Mouse (Mus musculus) mature B cell (primary cell): ENCODE measurements around the gene Olfr164.

Source experiments
- in situ Hi-C: fragments of 300-500 bp; cut with MboI; formaldehyde crosslinking; loops from 2 replicates; pipeline ENCODE4 v1.14.3; 2019

The Olfr164 gene

GRCm38 (mm10) chr16:19313964-19314363, at the start of gene Olfr164:
TSS of gene Olfr164 (minus strand) at chr16:19314064.
- in situ Hi-C loops: no loop called here

- in situ Hi-C loops: no loop called here
Measured at GRCm38 (mm10) chr16:19349111-19349510, 35.2 kb upstream of the Olfr164 start.

- in situ Hi-C loops: loop anchor here (5.0 kb wide), 1 partner anchor 261 kb away; no protein-coding TSS in a partner anchor
Measured at GRCm38 (mm10) chr16:19263235-19263634, 50.6 kb downstream of the Olfr164 start.

GRCm38 (mm10) chr16:19260780-19261179, 53.1 kb downstream of the Olfr164 start:
- in situ Hi-C loops: loop anchor here (5.0 kb wide), 1 partner anchor 258 kb away; no protein-coding TSS in a partner anchor

- in situ Hi-C loops: loop anchor here (5.0 to 10.0 kb wide), 2 partner anchors 94 to 181 kb away; no protein-coding TSS in a partner anchor
Measured at GRCm38 (mm10) chr16:19245835-19246234, 68.0 kb downstream of the Olfr164 start.

GRCm38 (mm10) chr16:19241539-19242025, 72.3 kb downstream of the Olfr164 start:
- in situ Hi-C loops: loop anchor here (10.0 kb wide), 1 partner anchor 177 kb away; no protein-coding TSS in a partner anchor

GRCm38 (mm10) chr16:19240792-19241538, 72.9 kb downstream of the Olfr164 start:
- in situ Hi-C loops: loop anchor here (10.0 kb wide), 1 partner anchor 176 kb away; no protein-coding TSS in a partner anchor

- in situ Hi-C loops: no loop called here
Measured at GRCm38 (mm10) chr16:19236719-19237118, 77.1 kb downstream of the Olfr164 start.
